Mouse (Mus musculus) MEL (cell line): ENCODE data around the gene Cnih3.

ENCODE experiments used
- CHD1 ChIP-seq: IDR thresholded peaks from 2 replicates; pipeline ENCODE4 v1.6.1; 2012; ENCODE audit warnings: low read depth, mild to moderate bottlenecking, inconsistent platforms, low read length, improper control_type of control experiment
- CTCF ChIP-seq, 3 experiments: IDR thresholded peaks in 2 of 3; conservative IDR thresholded peaks in 1 of 3; 2 replicates each; pipeline ENCODE4 v1.5.1; 2011 to 2012; ENCODE audit warnings: low read length in 3 of 3, low read depth in 2 of 3, mild to moderate bottlenecking in 2 of 3, improper control_type of control experiment in 1 of 3, inconsistent platforms in 1 of 3, mixed read lengths in 1 of 3, moderate library complexity in 1 of 3; ENCODE audit not compliant: control insufficient read depth in 1 of 3, insufficient read depth in 1 of 3, poor library complexity in 1 of 3, severe bottlenecking in 1 of 3
- EP300 ChIP-seq, 2 experiments: IDR thresholded peaks; 2 replicates each; pipeline ENCODE4 v1.6.1; 2011; ENCODE audit warnings: improper control_type of control experiment in 2 of 2, low read length in 2 of 2, low read depth in 1 of 2, mild to moderate bottlenecking in 1 of 2
- GATA1 ChIP-seq: IDR thresholded peaks from 2 replicates; pipeline ENCODE4 v1.6.1; 2011; ENCODE audit warnings: low read depth, low read length, improper control_type of control experiment
- MAX ChIP-seq: IDR thresholded peaks from 2 replicates; pipeline ENCODE4 v1.6.1; 2011; ENCODE audit warnings: low read length, improper control_type of control experiment
- MAZ ChIP-seq: IDR thresholded peaks from 2 replicates; pipeline ENCODE4 v1.6.1; 2012; ENCODE audit warnings: low read depth, mild to moderate bottlenecking, inconsistent platforms, low read length, improper control_type of control experiment
- POLR2A ChIP-seq, 2 experiments: IDR thresholded peaks; 2 replicates each; pipeline ENCODE4 v1.6.1; 2011 to 2012; ENCODE audit warnings: low read length in 2 of 2, mild to moderate bottlenecking in 2 of 2, control low read depth in 1 of 2, improper control_type of control experiment in 1 of 2, low read depth in 1 of 2, moderate library complexity in 1 of 2; ENCODE audit not compliant: control insufficient read depth in 1 of 2, insufficient read depth in 1 of 2, poor library complexity in 1 of 2
- POLR2AphosphoS2 ChIP-seq: IDR thresholded peaks from 2 replicates; pipeline ENCODE4 v1.6.1; 2011; ENCODE audit warnings: low read length, improper control_type of control experiment
- RAD21 ChIP-seq: IDR thresholded peaks from 2 replicates; pipeline ENCODE4 v1.6.1; 2011; ENCODE audit warnings: mild to moderate bottlenecking, low read depth, low read length, improper control_type of control experiment
- RCOR1 ChIP-seq: IDR thresholded peaks from 2 replicates; pipeline ENCODE4 v1.6.1; 2012; ENCODE audit warnings: low read depth, mild to moderate bottlenecking, inconsistent platforms, low read length, improper control_type of control experiment
- TBP ChIP-seq: IDR thresholded peaks from 2 replicates; pipeline ENCODE4 v1.8.0; 2011; ENCODE audit warnings: low read depth, low read length, improper control_type of control experiment
- USF1 ChIP-seq: IDR thresholded peaks from 2 replicates; pipeline ENCODE4 v1.6.1; 2014; ENCODE audit warnings: low read depth, mild to moderate bottlenecking, inconsistent platforms, low read length, improper control_type of control experiment, moderate library complexity

- TF ChIP-seq RAD21 (no peak), CHD1 (no peak), POLR2A (IDR thresholded peaks at IDR 0.05; ENCODE audit: control insufficient read depth in 1 of 2, insufficient read depth in 1 of 2, low read depth in 1 of 2, low read length in 2 of 2, poor library complexity in 1 of 2) (no peak), USF1 (no peak), MAZ (no peak), CTCF (IDR thresholded peaks at IDR 0.05 in 2 of 3, conservative IDR thresholded peaks at IDR 0.05 in 1 of 3; ENCODE audit: control insufficient read depth in 1 of 3, insufficient read depth in 1 of 3, low read depth in 2 of 3, low read length in 3 of 3, poor library complexity in 1 of 3, severe bottlenecking in 1 of 3) (no peak), TBP (no peak), RCOR1 (no peak), EP300 (IDR thresholded peaks at IDR 0.05; ENCODE audit: low read depth in 1 of 2, low read length in 2 of 2) (no peak), MAX (no peak), POLR2AphosphoS2 (no peak), GATA1 (no peak)
Measured at GRCm38 (mm10) chr1:181414985-181415384, 62.6 kb downstream of the Cnih3 start.
